Mouse (Mus musculus): ENCODE measurements around the gene Lingo3. TPM values are rescaled to one million over a fixed set of nuclear protein-coding genes. Genes with fewer than 3 reads are reported as not detected.

The Lingo3 gene
- total and polyA plus RNA-seq, 3 experiments = not detected

DNA sequence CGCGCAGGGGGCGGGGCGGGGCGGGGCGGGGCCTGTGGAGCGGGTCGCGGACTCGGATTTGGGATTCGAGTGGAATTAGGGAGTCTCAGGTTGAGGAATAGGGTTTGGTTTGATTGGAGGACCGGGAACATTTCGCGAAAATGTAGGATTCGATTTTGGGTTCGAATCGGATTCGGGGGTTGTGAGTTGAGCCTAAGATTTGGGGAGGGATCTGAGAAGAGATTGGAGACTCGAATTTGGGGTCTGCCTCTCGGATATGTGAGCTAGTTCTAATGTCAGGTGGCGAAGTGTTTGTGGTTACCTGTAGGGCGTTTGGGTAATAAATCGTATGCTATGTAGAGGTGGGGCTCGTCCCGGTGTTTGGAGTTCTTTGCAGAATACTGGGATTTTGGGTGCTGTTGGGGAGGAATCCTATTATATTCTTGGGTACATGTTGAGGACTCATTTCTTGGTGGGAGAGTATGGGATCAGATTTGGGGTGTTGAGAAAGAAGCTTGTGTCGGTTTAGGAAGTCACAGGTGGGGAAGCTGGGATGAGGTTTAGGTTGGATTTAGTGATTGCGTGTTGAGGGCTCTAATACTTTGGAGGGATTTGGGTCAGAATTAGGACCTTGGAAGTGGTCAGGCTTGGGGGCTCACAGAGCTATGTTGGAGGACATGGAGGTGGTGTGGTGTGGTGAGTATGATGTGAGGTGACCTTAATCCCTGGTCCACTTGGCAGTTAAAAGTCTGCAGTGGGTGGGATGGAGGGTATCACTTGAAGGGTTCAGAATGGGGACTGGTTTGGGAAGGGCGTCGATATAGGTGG lies 16.6 kb downstream of the Lingo3 start:
- TF ChIP-seq MAZ (IDR thresholded peaks at IDR 0.05; ENCODE audit: low read depth, low read length) (no peak), USF2 (IDR thresholded peaks at IDR 0.05; ENCODE audit: borderline replicate concordance in 1 of 2, insufficient read depth in 1 of 2, low read depth in 1 of 2, low read length in 2 of 2) (no peak), TCF12 (IDR thresholded peaks at IDR 0.05; ENCODE audit: low read depth, low read length) (no peak), SIN3A (IDR thresholded peaks at IDR 0.05; ENCODE audit: low read length) (peak; percentile 14; the same call in 1 of the 2 replicates), NELFE (IDR thresholded peaks at IDR 0.05; ENCODE audit: low read depth, low read length) (0 out of 2 replicates have a peak, but pooled peaks have one; percentile 6)
- Histone ChIP-seq H3K79me2 (ENCODE audit: control insufficient read depth, insufficient read depth, low read length, poor library complexity) (peaks cover 23% of the 10 kb centered on the region), H3K27ac (ENCODE audit: control insufficient read depth, low read depth, low read length) (no peak overlapping the region), H3K4me1 (ENCODE audit: control insufficient read depth in 1 of 2, insufficient read depth in 2 of 2, low read length in 2 of 2) (peaks cover 8 to 24% of the 10 kb centered on the region in 2 experiments), H3K9me3 (replicated peaks; ENCODE audit: insufficient read depth, low read length) (no peaks in the 10 kb centered on the region), H3K9ac (ENCODE audit: control insufficient read depth, low read depth, low read length, poor library complexity, severe bottlenecking) (peak overlapping the region; percentile 95), H3K27me3 (ENCODE audit: control insufficient read depth in 1 of 2, insufficient read depth in 2 of 2, low read length in 2 of 2) (no peaks in the 10 kb centered on the region), H3K36me3 (ENCODE audit: control insufficient read depth in 1 of 2, insufficient read depth in 2 of 2, low read length in 2 of 2) (peaks cover 0 to 19% of the 10 kb centered on the region in 2 experiments; a peak in 2 of 4 replicates), H3K4me3 (ENCODE audit: control insufficient read depth in 1 of 2, insufficient read depth in 1 of 2, low read depth in 2 of 2, low read length in 2 of 2) (peak overlapping the region; percentile 97 to 98)
- no peak for DNase-seq (ENCODE audit: low read depth, low spot score)

DNA sequence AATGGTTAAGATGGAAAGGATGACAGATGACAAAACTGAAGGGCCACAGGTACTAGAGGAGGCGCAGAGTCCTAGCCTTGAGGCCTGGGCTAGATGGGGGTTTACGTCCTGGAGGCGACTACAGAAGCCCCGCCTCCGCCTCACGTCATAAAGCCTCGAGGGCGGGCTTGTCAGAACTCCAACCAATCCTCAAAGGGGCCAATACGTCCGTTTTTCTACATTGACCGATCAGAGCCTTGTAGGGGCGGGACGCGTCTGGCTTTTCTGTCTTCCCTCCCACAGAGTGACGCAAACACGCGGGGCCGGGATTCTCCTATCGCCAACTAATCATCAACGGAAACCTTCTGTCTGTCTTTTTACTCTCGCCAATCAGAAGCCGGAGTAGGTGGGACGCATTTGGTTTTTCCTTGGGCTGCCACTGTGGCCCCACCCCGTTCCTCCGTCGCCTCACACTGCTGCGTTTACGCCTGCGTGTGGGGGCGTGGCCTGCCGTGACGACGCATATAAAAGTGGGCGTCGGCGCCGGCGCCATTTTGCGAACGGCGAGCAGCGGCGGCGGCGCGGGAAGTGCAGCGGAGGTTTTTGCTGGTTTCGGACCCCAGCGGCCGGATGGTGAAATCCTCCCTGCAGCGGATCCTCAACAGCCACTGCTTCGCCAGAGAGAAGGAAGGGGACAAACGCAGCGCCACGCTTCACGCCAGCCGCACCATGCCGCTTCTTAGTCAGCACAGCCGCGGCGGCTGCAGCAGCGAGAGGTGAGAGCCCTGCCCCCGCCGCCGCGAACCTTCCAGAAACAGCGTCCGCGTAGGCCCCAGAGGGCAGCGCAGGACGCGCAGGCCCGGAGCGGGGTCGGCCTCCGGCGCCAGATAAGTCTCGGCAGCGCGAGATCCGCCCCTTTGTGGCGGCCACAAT lies 17.4 kb downstream of the Lingo3 start, which contains the start of gene Oaz1:
Gene Oaz1, plus strand, starts transcription at position 506 of the 912 bp plus-strand sequence.
- peak within 1 kb of the TSS; percentile 75 for H3K27ac ChIP-seq (ENCODE audit: control insufficient read depth, low read depth, low read length)
- H3K27me3 ChIP-seq (ENCODE audit: control insufficient read depth in 1 of 2, insufficient read depth in 2 of 2, low read length in 2 of 2) = no peaks in the 10 kb centered on the region
- H3K79me2 ChIP-seq (ENCODE audit: control insufficient read depth, insufficient read depth, low read length, poor library complexity) = peaks cover 23% of the 10 kb centered on the region
- no peaks in the 10 kb centered on the region for H3K9me3 ChIP-seq (replicated peaks; ENCODE audit: insufficient read depth, low read length)
- DNase-seq (ENCODE audit: low read depth, low spot score) = peak; percentile 100
- peaks cover 0 to 19% of the 10 kb centered on the region in 2 experiments; a peak in 2 of 4 replicates for H3K36me3 ChIP-seq (ENCODE audit: control insufficient read depth in 1 of 2, insufficient read depth in 2 of 2, low read length in 2 of 2)
- peaks cover 9 to 24% of the 10 kb centered on the region in 2 experiments for H3K4me1 ChIP-seq (ENCODE audit: control insufficient read depth in 1 of 2, insufficient read depth in 2 of 2, low read length in 2 of 2)
- peak within 1 kb of the TSS; percentile 95 for H3K9ac ChIP-seq (ENCODE audit: control insufficient read depth, low read depth, low read length, poor library complexity, severe bottlenecking)
- H3K4me3 ChIP-seq (ENCODE audit: control insufficient read depth in 1 of 2, insufficient read depth in 1 of 2, low read depth in 2 of 2, low read length in 2 of 2) = peak within 1 kb of the TSS; percentile 97 to 98
- no peak for TF ChIP-seq UBTF (IDR thresholded peaks at IDR 0.05; ENCODE audit: borderline replicate concordance, insufficient read depth, low read depth, low read length)
- TF ChIP-seq RAD21 (IDR thresholded peaks at IDR 0.05; ENCODE audit: low read depth, low read length) = no peak
- no peak for TF ChIP-seq CTCF (IDR thresholded peaks at IDR 0.05 in 2 of 3, conservative IDR thresholded peaks at IDR 0.05 in 1 of 3; ENCODE audit: control insufficient read depth in 1 of 3, insufficient read depth in 1 of 3, low read depth in 2 of 3, low read length in 3 of 3, poor library complexity in 1 of 3, severe bottlenecking in 1 of 3)
- TF ChIP-seq ELF1 (IDR thresholded peaks at IDR 0.05; ENCODE audit: low read depth, low read length) = no peak
- TF ChIP-seq HCFC1 (IDR thresholded peaks at IDR 0.05; ENCODE audit: low read depth, low read length) = peak; percentile 74
- TF ChIP-seq TCF12 (IDR thresholded peaks at IDR 0.05; ENCODE audit: low read depth, low read length) = peak; percentile 72
- TF ChIP-seq GABPA (IDR thresholded peaks at IDR 0.05; ENCODE audit: low read depth, low read length) = no peak
- TF ChIP-seq ZNF384 (IDR thresholded peaks at IDR 0.05; ENCODE audit: low read depth, low read length) = 0 out of 2 replicates have a peak, but pooled peaks have one; percentile 15
- peak; percentile 89 for TF ChIP-seq POLR2AphosphoS2 (IDR thresholded peaks at IDR 0.05; ENCODE audit: low read length)
- TF ChIP-seq GATA1 (IDR thresholded peaks at IDR 0.05; ENCODE audit: low read depth, low read length) = peak; percentile 35; the same call in 1 of the 2 replicates
- peak; percentile 75 for TF ChIP-seq NRF1 (IDR thresholded peaks at IDR 0.05; ENCODE audit: insufficient read depth, low read depth, low read length, poor library complexity, severe bottlenecking)
- no peak for TF ChIP-seq USF1 (IDR thresholded peaks at IDR 0.05; ENCODE audit: low read depth, low read length)
- peak; percentile 74 to 75 for TF ChIP-seq POLR2A (IDR thresholded peaks at IDR 0.05; ENCODE audit: control insufficient read depth in 1 of 2, insufficient read depth in 1 of 2, low read depth in 1 of 2, low read length in 2 of 2, poor library complexity in 1 of 2)
- no peak for TF ChIP-seq RCOR1 (IDR thresholded peaks at IDR 0.05; ENCODE audit: low read depth, low read length)
- no peak for TF ChIP-seq SMC3 (IDR thresholded peaks at IDR 0.05; ENCODE audit: low read depth, low read length)
- no peak for TF ChIP-seq ZKSCAN1 (IDR thresholded peaks at IDR 0.05; ENCODE audit: low read depth, low read length)
- peak; percentile 13; the same call in 1 of the 2 replicates for TF ChIP-seq ETS1 (IDR thresholded peaks at IDR 0.05; ENCODE audit: low read depth, low read length)
- peak; percentile 57 for TF ChIP-seq SIN3A (IDR thresholded peaks at IDR 0.05; ENCODE audit: low read length)
- 0 out of 2 replicates have a peak, but pooled peaks have one; percentile 41 for TF ChIP-seq E2F4 (IDR thresholded peaks at IDR 0.05; ENCODE audit: borderline replicate concordance, low read depth, low read length)
- TF ChIP-seq CHD1 (IDR thresholded peaks at IDR 0.05; ENCODE audit: low read depth, low read length) = peak; percentile 84; the same call in 1 of the 2 replicates
- TF ChIP-seq MXI1 (IDR thresholded peaks at IDR 0.05; ENCODE audit: low read depth, low read length) = peak; percentile 65
- TF ChIP-seq MAX (IDR thresholded peaks at IDR 0.05; ENCODE audit: low read length) = peak; percentile 51; the same call in 1 of the 2 replicates
- peak; percentile 81 for TF ChIP-seq NELFE (IDR thresholded peaks at IDR 0.05; ENCODE audit: low read depth, low read length)
- peak; percentile 95 for TF ChIP-seq ZMIZ1 (IDR thresholded peaks at IDR 0.05; ENCODE audit: low read depth, low read length)

All from MEL (cell line).